In the genomic region with DNA sequence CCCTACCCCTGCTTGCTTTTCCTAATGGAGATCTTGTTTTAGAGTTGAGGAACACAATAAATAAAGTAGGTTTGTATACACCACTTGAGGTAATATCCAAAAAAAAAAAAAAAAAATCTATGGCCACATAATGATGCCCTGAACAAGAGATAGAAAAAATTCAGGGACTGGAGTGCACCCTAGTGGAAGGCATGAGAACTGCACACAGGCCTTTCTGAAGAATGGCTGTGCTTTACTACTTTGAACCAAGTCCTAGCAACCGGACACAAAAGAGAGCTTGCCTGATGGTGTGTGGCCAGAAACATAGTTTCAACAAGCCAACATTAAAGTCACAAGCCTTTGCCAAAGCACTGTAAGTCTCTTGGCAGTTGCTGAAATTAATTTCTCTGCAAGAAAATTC, we compare ENCODE assay signal across 8 mouse cellular contexts.
DNase-seq lines count a peak whose midpoint lies in the region; ATAC-seq and TF ChIP-seq lines count a peak whose summit lies in the region.

No protein-coding gene starts in this region.

- H3K36me3 ChIP-seq in hindbrain, embryonic 11.5 days (ENCODE audit: control insufficient read depth, insufficient read depth, low read length) = no peaks in the 10 kb centered on the region
- H3K36me3 ChIP-seq in hindbrain, embryonic 13.5 days = no peaks in the 10 kb centered on the region

- TF ChIP-seq POLR2A in embryonic fibroblast, embryonic 13.5 days (IDR thresholded peaks at IDR 0.05; ENCODE audit: low read depth, low read length) = no peak

- intact Hi-C loops in left cerebral cortex, postnatal 4 days (cut with DNase I) = no loop called here

- H3K9me3 ChIP-seq in hindbrain, embryonic 11.5 days (ENCODE audit: control insufficient read depth, low read length) = no peaks in the 10 kb centered on the region
- H3K9me3 ChIP-seq in hindbrain, embryonic 13.5 days = no peaks in the 10 kb centered on the region

- ATAC-seq in hindbrain, embryonic 11.5 days (ENCODE audit: low FRiP score) = no peak
- ATAC-seq in hindbrain, embryonic 13.5 days (ENCODE audit: low FRiP score) = no peak
- ATAC-seq in megakaryocyte-erythroid progenitor cell, adult 5-6 weeks (replicated peaks; ENCODE audit: low FRiP score, low TSS enrichment, poor library complexity, severe bottlenecking) = no peak

- H3K27me3 ChIP-seq in hindbrain, embryonic 11.5 days (ENCODE audit: control insufficient read depth, insufficient read depth, low read length) = no peaks in the 10 kb centered on the region
- H3K27me3 ChIP-seq in hindbrain, embryonic 13.5 days = no peaks in the 10 kb centered on the region

- WGBS in hindbrain, embryonic 11.5 days = 76% methylated on average over 1 of the region's 1 CpGs
- 50% methylated on average over 1 of the region's 1 CpGs for WGBS in hindbrain, embryonic 13.5 days

- no peak overlapping the region for H3K4me3 ChIP-seq in hindbrain, embryonic 11.5 days (ENCODE audit: low read depth, low read length)
- H3K4me3 ChIP-seq in hindbrain, embryonic 13.5 days = no peak overlapping the region
- H3K4me3 ChIP-seq in embryonic fibroblast, embryonic 13.5 days (ENCODE audit: insufficient read depth, low read length) = no peak overlapping the region

- peak; percentile 39 for DNase-seq in hindbrain, embryonic 11.5 days (ENCODE audit: low spot score)
- DNase-seq in A20 (ENCODE audit: low read depth, low spot score) = peak; percentile 59
- peak; percentile 28 for DNase-seq in WW6 (ENCODE audit: low read depth, low spot score)
- DNase-seq in left cerebral cortex, postnatal 4 days = peak; percentile 33
- DNase-seq in urinary bladder, postnatal 36 days (ENCODE audit: low spot score in 2 of 2) = peak; percentile 6 to 16

- H3K27ac ChIP-seq in hindbrain, embryonic 11.5 days (ENCODE audit: low read depth, low read length) = no peak overlapping the region
- H3K27ac ChIP-seq in hindbrain, embryonic 13.5 days = no peak overlapping the region
- no peak overlapping the region for H3K27ac ChIP-seq in embryonic fibroblast, embryonic 13.5 days (ENCODE audit: insufficient read depth, low read length)

- H3K4me1 ChIP-seq in hindbrain, embryonic 11.5 days (replicated peaks; ENCODE audit: control insufficient read depth, insufficient read depth, low read length) = no peaks in the 10 kb centered on the region
- H3K4me1 ChIP-seq in hindbrain, embryonic 13.5 days (replicated peaks) = no peaks in the 10 kb centered on the region
- no peaks in the 10 kb centered on the region for H3K4me1 ChIP-seq in embryonic fibroblast, embryonic 13.5 days (ENCODE audit: control insufficient read depth, insufficient read depth, low read length)

- TF ChIP-seq CTCF in embryonic fibroblast, embryonic 13.5 days (IDR thresholded peaks at IDR 0.05; ENCODE audit: borderline replicate concordance, insufficient read depth, low read length) = peak; percentile 6; the same call in 1 of the 2 replicates

- H3K9ac ChIP-seq in hindbrain, embryonic 11.5 days (ENCODE audit: low read depth, low read length) = no peak overlapping the region
- no peak overlapping the region for H3K9ac ChIP-seq in hindbrain, embryonic 13.5 days

- no peak overlapping the region for H3K4me2 ChIP-seq in hindbrain, embryonic 11.5 days (replicated peaks; ENCODE audit: low read depth, low read length)
- no peak overlapping the region for H3K4me2 ChIP-seq in hindbrain, embryonic 13.5 days
